Mouse (Mus musculus) naive thymus-derived CD4-positive, alpha-beta T cell, adult 2 months (primary cell): Measurements from ENCODE around the gene AY074887.
A peak's percentile ranks its signal among the peaks of the same experiment; 100 is the strongest.
"Not testable (repeated sequence)": the region's sequence is repeated elsewhere in the genome, so short reads cannot be mapped to it uniquely, and the experiment has no call there.

Source experiments
- DNase-seq: peaks from one replicate; pipeline ENCODE4 v3.0.0-alpha.2; 2011; ENCODE audit warnings: low read depth

AY074887 gene

DNA sequence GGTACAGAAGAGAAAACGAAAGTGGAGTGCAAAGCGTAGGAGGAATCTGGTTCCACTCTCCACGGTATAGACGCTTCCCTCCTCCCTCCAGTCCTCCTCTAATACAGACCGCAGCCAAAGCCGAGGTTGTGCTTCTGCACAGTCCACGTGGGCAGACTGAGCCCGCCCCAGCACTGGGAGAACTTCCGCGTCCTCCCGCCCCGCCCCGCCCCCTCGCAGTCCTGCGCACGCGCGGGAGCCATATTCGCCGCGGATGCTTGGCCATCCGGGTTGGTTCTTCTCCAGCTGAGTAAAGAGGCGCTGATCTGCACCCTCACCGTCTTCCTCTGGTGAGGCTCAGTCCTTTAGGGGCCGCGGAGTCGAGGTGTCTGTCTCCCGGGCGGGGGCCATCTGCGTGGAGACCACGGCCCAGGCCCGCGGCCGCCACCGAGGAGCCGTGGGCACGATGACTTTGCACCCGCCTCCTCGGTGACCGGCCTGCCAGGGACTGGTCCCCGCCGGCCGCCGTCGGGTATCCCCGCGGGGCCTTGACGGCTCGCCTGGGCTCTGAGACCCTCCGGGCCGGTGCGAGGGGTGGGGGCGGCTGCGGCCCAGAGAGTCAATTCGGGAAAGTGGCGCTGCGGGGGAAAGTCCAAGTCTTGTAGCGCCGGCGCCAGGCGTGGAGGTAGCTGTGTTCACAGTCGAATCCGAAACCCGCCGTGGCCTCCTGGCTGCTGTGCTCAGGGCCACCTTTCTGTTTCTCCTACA lies at the start of gene AY074887, which contains the start of gene Psma4:
AY074887 (minus strand) TSS at position 424 of the 747 bp plus-strand sequence.
Psma4 (plus strand) TSS at position 216 of the 747 bp plus-strand sequence.
- peak; percentile 97 for DNase-seq

DNA sequence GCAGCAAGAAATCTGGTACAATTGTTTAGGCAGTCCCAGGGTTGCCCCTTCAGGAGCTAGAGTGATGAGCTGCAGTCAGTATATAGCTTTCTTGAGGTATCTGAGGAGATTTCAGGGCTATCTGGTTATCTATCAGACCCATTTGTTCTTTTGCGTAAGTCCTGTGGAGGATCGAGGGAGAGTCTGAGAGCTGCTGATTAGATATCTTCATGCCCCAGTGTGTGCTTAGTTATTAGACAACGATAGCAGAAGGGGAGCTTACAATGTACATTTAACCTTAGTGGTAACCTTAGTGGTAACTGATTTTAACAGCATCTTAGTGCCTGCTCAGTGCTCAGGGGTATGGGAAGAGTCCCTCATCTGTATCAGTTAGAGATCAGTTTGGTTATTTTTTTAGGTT lies 44.8 kb upstream of the AY074887 start:
- DNase-seq, result no peak

DNA sequence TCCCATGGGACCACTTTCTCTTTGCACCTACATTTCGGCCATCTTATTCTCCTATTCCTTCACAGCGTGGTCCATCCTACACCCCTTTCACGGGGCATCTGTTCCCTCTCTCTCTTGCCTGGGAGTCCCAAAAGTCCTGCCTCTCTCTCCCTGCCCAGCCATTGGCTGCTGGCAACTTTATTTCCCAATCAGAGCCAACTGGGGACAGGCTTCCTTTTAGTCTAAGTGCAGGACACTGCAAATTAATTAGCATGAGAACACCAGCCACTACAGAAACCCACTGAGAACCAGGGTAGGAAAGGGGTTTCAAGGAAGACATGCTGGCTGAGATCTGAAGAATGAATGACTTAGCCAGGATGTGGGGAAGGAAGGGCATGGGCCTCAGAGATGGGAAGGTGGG lies 43.6 kb upstream of the AY074887 start:
- no peak for DNase-seq

DNA sequence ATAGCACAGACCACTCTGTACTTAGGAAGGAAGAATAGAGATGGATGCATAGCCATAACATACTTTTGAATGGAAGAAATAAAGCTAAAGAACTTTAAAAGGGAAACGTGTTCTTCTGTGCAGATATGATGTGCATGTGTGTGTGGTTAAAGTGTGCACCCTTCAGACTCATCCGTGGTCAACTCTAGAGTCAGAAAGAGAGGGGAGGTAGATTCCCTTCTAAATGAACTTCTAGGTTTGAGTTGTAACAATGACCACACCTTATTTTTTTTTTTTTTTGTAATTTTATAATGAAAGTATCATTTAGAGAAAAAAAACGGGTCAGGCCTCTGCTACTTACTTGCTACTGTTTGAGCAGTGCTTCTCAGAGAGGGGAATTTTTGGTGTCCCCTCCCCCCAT lies 39.6 kb upstream of the AY074887 start:
- DNase-seq, result no peak

DNA sequence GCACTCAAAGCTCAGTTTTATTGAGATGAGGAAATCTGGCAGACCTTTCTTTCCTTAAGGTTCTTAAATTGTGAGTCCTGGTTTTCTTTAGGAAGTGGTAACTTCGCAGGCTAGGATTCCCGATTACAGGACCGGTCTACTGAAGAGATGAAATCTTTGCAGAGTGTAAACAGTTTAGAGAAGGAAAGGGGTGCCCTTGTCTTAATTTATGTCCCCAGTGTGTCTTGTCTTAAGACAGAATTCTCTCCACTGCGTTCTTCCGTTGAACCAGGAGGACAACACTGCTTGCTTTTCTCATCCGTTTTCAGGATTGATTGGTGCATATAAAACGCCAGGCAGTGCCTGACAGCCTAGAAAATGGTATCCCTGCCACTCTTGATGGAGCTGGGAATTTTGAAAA lies 31.6 kb upstream of the AY074887 start:
- no peak for DNase-seq

DNA sequence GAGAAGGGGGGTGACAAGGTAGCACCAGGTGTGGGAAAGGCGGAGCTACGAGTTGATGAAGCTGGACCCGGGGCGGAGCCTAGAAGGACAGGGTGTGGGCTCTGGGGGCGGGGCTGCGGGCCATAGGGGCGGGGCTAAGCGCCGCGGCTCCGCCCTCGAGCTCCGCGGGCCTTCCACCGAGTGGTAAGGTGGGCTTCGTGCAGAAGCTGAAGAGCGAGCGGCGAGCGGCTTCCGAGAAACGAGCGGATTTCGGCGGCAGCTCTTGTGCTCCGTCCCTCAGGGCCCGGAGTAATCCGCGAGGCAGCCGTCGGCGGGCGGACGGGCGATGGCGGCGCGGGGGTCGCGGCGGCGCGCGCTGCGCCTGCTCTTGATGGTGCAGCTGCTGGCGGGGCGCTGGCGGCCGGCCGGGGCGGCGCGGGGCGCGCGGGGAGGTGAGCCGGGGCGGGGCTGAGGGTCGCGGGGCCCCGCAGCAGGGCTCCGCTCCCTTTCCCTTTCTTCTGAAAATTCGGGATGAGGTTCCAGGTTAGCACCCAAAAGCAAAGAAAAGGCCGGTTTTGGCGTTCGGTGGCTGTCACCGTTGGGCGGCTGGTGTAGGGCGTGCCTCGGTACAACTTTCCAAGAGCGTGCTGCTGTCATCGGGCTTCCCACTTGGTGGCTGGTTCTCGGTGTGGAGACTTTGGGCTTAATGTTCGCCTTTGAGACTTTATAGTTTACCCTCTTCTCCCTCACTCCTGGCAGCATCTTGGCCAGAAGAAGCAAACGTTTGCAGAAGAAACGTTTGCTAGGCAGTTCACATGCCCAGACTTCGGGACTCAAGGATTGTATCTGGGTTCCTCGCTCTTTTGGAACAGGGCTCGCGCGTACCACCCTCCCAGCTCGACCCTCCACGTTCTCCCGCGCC lies 30.7 kb upstream of the AY074887 start:
- DNase-seq, result peak; percentile 31

DNA sequence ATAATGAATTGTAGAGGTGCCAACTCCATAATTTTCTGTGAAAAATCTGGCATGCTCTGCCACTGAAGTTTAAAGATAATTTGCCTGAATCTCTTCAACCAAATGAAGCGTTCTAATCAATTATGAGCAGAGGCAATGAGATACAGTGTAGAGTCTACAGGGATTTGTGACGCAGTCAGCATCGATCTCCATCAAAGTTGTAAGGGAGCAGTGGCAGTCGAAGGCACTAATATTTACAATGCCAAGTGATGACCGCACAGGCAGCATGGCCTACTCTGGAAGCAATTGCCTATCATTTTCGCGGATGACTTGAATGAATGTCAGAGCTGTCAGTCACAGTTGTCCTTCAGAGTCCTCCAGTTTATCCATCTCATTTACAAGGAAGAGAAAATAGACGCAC lies 29.9 kb upstream of the AY074887 start, which contains the start of gene Chrna5:
Chrna5 (plus strand) TSS at position 207 of the 400 bp plus-strand sequence.
- DNase-seq, result no peak

DNA sequence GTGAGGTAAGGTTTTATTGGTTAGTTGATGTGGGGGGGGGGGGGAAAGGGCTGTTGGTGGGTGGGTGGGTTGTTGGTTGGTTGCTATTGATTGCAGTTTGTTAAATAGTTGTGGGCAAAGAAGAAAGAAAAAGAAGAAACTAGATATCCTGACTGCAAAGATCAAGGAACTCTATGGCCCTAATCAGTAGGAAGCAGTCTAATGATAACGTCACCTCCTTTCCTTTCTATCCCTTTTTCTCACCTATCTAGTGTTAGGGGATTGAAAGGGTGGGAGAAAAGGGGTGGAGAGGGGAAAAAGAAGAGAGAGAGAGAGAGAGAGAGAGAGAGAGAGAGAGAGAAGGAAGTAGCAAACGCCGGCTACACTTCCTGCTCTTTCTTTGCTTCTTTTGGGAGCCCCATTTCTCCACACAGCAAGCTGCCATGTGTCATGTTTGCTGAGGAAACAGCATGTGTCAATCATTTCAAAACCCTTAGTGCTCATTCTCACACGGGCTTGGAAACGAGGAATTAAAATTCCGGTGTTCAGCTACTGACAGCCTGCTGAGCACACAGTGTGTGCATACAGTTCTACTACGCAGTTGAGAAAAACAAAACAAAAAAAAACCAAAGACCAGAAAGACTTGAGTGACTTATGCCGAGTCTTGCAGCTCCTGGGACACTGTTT lies 19.3 kb upstream of the AY074887 start:
- no peak for DNase-seq

DNA sequence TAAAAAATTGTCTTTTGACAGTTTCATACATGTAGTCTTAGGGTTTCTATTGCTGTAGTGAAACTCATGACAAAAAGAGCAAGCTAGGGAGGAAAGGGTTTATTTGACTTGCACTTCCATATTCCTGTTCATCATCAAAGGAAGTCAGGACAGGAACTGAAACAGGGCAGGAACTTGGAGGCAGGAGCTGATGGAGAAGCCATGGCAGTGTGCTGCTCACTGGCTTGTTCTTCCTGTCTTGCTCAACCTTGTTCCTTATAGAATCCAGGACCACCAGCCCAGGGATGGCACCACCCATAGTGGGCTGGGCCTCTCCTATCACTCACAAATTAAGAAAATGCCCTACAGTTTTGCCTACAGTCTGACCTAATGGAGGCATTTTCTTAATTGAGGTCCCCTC lies 12.9 kb upstream of the AY074887 start:
- no peak for DNase-seq

DNA sequence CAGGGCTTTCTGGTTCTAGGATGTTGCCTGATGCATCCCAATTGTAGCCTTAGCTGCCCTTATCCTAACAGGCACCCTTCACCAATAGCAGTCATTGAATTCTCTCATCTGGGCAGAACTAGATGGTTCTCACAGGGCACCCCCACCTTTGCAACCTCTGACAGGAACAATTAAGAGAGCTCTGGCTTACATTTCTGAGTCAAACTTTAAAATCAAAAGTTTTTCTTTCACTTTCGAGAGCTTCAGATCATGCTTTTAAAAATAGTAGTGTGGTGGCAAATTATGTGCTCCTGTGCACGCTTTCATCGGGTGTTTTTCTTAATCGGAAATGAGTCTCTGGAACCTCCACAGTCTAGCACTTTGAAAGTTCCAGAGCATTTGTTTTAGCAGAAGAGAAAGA lies 10.3 kb upstream of the AY074887 start:
- no peak for DNase-seq

DNA sequence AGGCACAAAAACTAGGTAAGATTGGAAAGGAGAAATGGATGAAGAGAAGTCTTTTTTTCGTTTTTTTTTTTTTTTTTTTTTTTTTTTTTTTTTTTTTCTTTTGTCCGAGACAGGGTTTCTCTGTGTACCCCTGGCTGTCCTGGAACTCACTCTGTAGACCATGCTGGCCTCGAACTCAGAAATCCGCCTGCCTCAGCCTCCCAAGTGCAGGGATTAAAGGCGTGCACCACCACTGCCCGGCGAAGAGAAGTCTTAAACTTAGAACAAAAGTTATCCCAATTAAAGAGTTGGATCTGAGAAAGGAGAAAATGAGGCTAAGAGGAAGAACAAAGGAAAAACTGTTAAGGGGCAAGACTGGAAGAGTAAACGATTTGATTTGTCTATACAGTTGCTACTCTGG lies 636 bp downstream of the AY074887 start:
- not testable (repeated sequence) for DNase-seq

DNA sequence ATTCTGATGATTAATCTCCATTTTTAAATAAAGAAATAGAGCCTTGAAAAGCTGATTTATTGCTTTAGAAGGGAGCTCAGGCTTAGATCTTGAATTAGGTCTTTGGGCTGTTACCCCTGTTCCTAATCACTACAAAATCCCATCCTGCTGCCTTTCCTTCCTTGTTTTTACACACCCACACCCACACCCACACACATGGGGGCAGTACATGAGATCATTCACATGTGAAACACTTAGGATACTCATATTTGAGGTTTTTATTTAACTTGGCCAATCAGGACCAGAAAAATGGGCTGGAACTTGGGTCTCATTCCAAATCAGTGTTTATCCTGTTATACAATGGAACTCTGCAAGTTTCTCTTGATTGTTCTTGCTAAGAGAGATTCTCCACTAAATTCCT lies 1.3 kb downstream of the AY074887 start:
- DNase-seq, result no peak

DNA sequence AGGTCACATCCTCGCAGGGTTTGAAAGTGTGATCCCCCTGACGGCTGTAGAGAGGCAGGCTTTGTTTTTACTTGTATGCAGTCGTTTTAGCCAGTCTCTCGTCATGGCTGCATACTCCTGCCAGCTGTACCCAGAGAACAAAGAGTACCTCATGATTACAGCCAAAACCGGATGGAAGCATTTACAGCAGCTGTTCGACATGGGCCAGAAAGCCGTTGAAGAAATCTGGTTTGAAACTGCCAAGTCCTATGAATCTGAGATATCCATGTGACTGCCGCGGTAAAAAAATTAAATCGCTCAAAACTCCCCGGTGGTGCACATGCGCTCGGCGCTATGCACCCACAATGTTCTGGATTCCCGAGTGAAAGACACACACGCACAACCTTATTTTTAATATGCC lies 4.5 kb downstream of the AY074887 start:
- DNase-seq, result no peak

DNA sequence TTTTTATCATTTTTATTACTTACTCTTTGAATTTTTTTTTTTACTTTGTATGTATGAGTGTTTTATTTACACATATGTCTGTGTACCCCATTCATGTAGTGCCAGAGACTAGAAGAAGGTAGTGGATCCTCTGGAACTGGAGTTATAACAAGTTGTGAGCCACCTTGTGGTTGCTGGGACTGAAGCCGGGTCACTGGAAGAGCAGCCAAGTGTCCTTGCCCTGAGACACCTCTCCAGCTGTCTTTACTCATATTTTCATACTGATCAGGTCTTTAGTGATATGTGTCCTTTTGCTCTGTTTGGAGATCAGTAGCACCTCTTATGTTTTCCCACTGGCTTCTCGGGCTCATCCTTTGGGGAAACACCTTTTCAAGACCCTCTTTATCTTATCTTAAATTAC lies 6.3 kb downstream of the AY074887 start:
- DNase-seq, result no peak

DNA sequence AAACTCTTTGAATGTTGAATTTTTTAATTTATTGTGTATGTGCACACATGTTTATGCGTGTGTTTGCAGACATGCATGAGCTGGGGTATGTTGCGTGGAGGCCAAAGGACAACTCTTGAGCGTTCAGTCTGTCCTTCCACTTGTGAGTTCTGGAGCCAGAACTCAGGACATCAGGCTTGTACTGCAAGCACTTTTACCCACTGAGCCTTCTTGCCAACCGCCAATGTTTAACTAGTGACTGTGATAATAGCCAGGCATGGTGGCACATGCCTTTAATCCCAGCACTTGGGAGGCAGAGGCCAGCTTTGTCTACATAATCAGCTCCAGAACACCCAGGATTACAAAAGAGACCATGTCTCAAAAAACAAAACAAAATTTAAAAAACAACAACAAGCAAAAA lies 8.7 kb downstream of the AY074887 start:
- no peak for DNase-seq

DNA sequence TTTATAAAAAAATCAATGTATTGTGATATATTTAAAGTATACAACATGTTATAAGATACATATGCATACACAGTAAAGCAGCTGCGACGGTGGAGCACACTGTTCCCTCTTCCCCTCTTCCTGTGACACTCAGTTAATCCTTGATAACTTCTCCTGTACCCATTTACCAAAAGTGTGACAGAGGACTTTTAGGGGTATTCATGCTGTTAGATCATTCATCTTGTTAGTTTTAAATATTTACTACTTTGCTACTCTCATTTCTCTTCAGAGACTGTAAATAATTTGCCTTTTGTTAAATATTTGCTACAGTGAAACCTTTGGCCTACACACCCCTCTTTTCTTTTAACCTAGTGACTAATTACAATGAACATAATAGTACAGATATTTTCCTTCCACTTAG lies 18.4 kb downstream of the AY074887 start:
- DNase-seq, result no peak

DNA sequence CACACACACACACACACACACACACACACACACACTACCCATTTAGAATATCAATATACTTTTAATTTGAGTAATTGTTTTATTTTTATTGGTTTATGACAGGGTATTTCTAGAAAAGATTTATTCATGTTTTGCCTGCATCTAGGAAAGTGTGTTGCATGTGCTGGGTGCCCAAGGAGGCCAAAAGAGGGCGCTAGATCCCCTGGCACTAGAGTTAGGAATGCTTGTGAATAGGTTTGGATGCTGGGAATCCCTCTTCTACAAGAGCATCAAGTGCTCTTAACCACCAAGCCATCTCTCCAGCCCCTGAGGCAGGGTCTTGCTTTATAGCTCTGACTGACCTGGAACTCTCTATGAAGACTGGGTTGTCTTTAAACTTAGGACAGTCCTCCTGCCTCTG lies 19.0 kb downstream of the AY074887 start:
- no peak for DNase-seq

DNA sequence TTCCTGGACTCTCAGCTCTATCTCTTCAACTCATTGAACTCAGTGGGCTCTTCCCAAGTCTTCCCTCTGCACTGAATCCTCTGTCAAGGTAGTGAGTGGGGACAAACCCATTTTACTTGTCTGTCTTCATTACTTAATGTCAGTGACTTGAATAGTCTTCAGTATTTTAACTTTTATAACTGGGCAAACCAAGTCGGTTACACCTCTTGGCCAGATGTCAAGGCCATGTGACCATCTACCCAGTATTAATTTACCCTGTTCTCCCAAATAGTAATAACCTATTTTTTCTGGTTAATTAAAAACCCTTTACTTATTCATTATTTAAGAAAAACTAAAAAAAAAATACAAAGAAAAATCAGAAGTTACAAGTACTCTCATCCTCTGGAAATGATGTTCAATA lies 20.1 kb downstream of the AY074887 start:
- DNase-seq, result no peak

DNA sequence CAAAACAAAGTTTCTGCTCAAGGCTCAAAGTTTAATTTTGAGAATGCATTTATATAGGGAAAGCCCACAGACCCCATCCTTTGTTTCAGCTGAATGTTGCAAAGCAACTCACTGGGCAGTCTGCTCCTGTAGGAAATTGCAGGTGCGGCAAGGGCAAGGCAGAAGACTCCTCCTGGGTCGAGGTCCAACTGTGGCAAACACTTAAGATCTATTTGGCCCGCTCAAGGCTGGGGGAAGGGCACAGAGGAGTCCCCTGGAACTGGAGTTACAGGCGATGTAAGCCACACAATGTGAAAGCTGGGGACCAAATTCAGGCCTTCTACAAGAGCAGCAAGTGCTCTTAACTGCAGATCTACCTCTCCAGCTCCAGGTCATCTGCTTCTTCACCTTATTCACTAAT lies 30.9 kb downstream of the AY074887 start:
- no peak for DNase-seq

DNA sequence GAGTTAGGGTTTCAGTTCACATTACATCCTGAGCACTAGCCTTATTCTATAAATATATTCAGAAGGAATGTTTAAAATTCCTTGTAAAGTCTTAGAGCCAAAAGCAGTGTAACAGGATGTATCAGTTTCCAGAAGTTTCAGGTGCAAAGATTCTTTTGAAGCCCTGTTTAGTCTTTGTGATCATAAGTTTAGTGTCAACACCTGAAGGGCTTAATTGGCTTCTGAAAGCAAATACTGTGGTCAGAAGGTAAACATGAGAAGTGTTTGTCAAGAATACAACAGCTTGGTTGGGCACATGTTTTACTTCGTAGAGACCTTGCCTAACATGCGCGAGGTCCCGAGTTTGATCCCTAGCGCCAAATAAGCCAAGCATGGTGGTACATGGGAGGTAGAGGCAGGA lies 32.0 kb downstream of the AY074887 start:
- DNase-seq, result no peak

DNA sequence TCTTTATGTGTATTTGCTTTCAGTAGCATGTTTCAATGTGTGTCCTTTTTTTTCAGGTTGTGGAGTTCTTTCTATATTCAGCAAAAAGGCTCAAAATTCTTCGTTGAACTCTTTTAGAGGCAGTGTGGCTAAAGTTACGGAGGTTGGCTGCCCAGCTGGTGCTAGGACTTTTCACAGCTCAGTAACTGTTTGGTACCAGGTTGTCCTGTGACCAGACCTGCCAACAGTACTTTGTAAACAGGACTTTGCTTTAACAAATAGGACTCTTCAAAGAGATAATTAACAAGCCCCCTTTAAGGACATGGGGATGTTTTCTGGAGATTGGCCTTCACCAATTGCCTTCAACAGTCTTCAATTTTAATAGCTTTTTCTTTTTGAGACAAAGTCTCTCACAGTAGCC lies 32.6 kb downstream of the AY074887 start:
- no peak for DNase-seq

DNA sequence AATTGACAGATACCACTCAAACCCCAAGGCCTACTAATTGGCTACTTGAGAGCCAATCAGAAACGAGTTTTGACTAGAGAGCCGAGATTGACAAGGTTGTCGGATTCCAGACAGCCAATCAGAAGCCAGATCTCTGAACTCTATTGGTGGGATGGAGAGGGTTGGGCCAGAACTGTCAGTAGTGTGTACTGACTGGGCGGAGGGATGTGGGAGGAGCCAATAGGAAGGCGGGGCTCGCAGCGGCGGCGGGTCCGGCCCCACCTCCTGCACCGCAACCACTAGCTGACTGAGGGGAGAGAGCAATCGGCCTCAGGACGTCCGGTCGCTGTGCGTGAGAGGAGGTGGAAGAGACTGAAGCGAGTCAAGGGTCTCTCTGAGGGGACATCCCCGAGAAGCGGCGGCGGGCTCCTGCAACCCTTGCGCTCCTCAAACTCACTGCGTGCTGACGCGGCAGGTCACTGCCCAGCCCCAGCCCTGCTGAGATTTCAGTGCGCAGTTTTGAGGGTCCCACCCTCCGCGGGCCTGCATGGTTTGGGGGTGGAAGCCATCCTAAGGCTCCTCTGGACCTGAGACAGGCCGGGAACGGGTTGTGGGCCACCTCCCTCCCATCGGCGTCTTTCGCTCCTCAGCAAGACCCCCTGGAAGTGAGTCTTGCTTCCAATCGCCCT lies 33.7 kb downstream of the AY074887 start, which contains the start of gene Hykk:
Hykk (plus strand) TSS at position 274 of the 668 bp plus-strand sequence.
- DNase-seq, result peak; percentile 89
